Mouse (Mus musculus) layer of hippocampus, postnatal 36 days (tissue): ENCODE measurements around the gene Slfn14. TPM values are rescaled to one million over a fixed set of nuclear protein-coding genes. Genes with fewer than 3 reads are reported as not detected.
"Not testable (repeated sequence)": the region's sequence is repeated elsewhere in the genome, so short reads cannot be mapped to it uniquely, and the experiment has no call there.

Experiments used
- DNase-seq, 2 experiments: peaks; one replicate each; pipeline ENCODE4 v3.0.0; 2022
- total RNA-seq, 2 experiments: library from RNA; stranded (reverse); gene quantifications; 2 replicates each; pipeline ENCODE4 v1.2.3; 2021

Gene Slfn14
- total RNA-seq, 2 experiments from 2014 or later, result not detected

GRCm38 (mm10) chr11:83282084-83282483 is 4.4 kb downstream of the Slfn14 start:
- DNase-seq, result no peak

DNA sequence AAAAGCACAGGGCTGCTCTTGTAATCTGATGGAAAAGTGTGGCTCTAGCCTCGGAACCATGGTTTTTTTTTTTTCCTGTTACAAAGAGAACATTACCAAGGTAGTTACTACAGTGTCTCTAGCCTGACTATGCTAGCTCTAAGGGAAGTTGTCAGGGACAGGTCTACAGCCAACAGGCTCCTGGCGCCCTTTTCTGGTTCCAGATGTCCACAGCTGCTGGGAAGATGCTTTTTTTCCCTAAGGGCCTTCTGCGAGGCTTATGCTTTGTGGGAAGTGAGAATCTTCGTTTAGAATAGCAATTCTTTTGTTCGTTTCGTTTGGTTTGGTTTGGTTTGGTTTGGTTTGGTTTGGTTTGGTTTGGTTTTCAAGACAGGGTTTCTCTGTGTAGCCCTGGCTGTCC is 6.8 kb downstream of the Slfn14 start:
- no peak for DNase-seq

DNA sequence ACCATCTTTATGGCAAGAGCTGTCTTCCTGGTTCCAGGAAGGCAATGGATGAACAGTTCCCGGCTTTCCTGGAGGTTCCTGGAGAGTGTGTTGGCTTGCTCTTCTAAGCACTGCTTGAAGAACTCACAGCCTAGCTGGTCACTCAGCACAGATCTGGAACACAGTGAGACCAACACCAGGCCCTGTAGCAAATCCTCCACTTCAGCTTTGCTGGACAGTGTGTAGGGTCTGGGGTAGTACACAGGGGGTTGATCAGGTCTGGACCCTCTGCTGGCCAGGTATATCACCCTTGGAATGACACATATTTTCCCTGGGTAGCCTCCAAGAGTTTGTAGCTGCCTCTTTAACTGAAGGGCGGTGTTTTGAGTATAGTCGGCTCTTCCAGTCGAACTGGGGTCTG is 7.5 kb downstream of the Slfn14 start:
- no peak for DNase-seq

GRCm38 (mm10) chr11:83276251-83276650 is 10.3 kb downstream of the Slfn14 start:
- no peak for DNase-seq

DNA sequence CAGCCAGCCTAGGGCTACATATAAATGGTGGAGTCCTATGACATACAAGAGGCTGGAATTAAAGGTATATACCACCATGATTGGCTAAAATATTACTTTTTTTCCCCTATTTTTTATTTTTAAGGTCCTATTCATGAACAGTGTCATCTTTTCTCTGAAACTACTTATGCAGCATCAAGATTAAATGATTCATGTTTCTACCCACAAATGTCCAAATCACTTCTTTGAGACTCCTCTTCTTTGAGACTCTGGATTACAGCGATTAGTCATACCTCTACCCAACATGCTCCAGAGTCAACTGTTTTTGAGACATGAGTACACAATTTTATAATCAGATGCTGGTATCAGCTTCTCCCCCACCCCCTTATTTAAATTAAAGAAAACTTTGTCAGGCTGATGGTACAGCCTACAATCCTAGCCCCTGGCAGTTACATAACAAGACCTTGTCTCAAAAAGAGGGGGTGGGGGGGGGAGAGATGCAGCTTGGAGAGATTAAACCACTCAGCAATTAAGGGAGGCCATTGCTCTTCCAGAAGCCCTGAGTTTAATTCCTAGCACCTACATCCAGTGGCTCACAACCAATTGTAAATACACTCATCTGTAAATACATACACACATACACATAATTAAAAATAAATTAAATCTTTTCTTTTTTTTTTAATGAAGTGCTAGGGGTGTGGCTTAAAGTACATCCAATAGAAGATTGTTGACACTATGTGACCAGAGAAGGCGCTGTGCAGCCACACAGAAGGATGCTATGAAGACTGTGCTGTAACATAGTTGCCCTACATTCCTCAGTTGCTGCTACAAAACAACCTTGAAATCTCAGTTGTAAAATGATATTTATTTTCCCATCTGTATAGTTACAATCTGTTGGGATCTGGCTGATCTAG is 14.3 kb downstream of the Slfn14 start:
- no peak for DNase-seq

GRCm38 (mm10) chr11:83271151-83271950 is 15.2 kb downstream of the Slfn14 start:
- DNase-seq, result peak; percentile 72 to 78

GRCm38 (mm10) chr11:83270842-83271150 is 15.7 kb downstream of the Slfn14 start:
- no peak for DNase-seq

- DNase-seq, result no peak
Observed at GRCm38 (mm10) chr11:83263146-83263545, 23.4 kb downstream of the Slfn14 start.

GRCm38 (mm10) chr11:83262673-83263072 is 23.9 kb downstream of the Slfn14 start:
- DNase-seq, result no peak

DNA sequence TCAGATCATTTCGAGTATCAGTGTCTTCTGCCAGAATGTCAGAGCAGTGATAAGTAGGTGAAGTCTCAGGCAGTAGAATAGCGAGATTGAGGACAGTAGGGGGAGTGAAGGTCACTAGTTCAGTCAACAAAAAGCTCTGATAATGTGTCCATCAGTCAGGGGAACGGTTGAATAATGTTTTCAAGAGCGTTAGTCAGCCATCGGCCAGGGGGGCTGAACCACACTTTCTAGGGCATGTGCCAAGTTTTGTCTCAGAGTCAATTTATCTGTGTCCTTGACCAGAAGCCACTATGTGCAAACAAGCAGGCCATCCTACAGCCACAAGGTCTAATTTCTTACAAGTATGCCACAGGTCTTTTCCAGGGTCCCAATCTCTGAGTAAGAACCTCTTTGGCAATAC is 29.3 kb downstream of the Slfn14 start:
- not testable (repeated sequence) for DNase-seq

- DNase-seq, result no peak
Observed at GRCm38 (mm10) chr11:83239811-83240210, 46.7 kb downstream of the Slfn14 start.

DNA sequence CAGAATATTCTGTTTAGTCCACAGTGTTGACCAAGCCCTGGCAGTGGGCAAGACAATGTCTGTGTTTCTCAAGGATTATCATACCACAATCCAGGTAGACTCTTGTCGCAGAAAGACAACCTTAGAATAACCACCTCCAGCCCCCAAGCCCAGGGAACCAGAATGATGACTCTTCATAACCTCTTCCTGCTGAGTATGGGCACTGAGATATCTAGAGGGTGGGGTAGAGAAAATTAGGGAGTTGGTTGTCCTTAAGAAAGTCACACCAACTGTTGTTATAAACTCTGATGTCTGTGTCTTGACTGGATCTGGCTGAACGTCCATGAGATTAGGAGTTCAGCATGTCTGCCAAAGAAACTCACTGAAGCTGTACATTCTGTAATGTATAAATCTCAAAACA is 48.1 kb downstream of the Slfn14 start:
- no peak for DNase-seq

DNA sequence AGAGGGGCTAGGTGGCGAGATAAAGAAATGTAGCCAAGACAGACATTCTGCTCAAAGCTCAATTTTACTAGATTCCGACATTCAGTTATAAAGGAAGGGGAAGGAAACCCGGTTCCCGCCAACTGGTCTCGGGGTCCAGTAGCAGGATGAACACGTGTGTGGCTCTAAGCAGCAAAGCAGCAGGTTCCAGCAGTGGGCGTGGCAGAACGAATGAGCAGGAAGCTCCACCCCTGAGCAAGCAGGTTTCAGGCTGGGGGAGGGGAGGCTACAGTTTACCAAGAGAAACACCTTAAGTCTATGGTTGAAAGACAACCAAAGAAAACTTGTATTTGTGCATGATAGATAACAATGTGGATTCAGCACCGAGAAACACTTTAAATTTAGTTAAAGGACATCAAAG is 49.1 kb downstream of the Slfn14 start:
- not testable (repeated sequence) for DNase-seq

GRCm38 (mm10) chr11:83233621-83234020 is 52.9 kb downstream of the Slfn14 start:
- not testable (repeated sequence) for DNase-seq

DNA sequence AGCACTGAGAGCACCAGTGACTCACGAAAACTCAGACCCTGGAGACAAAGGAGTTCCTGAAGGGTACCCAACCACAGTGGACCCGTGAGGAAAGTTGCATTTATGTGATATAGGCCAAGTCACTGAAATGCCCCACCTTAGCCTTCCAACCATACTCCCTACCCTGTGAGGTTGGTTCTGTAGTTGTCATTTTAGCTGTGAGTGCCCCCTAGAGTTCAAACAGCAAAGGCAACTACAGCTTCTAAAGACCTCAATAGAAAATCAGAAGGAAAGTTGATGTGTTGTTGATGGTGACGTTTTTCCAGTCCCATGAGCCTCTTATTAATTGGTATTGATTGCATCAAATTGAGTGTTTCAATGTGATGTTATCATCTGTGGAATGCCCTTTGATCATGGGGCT is 55.6 kb downstream of the Slfn14 start:
- DNase-seq, result no peak

DNA sequence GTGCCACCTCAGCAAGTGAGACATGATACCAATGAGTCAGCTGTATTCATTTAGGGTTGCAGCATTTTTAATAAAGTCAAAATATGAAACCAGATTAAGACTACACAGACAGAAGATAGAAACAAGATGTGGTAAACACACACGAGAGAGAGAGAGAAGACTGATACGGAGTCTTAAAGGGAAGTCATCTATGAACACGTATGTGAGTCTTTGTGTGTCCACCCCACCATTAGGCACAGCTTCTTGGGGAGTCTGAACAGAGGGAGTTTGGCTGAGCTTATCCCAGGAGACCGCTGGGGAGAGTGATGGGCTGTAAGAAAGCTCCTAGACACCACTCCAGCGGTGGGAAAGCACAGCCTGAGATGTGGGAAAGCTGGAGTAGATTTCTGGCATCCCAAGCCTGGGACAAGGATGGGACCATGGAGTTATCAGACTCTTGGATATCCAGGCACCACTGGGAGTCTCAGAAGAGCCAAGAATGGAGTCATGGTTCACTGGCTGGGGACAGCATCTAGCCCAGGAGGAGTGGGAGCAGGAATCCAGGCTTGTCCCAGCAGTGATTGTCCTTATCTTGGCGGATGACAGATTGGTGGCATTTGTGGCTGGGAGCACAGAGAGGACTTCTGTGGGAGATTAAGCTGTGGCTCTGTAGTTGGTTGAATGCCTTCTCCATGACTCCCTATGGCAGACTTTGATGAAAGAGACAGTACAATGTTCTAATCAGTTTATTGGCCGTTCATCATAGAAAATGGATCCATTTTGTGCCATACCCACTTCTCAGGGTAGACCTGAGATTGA is 58.4 kb downstream of the Slfn14 start:
- no peak for DNase-seq

DNA sequence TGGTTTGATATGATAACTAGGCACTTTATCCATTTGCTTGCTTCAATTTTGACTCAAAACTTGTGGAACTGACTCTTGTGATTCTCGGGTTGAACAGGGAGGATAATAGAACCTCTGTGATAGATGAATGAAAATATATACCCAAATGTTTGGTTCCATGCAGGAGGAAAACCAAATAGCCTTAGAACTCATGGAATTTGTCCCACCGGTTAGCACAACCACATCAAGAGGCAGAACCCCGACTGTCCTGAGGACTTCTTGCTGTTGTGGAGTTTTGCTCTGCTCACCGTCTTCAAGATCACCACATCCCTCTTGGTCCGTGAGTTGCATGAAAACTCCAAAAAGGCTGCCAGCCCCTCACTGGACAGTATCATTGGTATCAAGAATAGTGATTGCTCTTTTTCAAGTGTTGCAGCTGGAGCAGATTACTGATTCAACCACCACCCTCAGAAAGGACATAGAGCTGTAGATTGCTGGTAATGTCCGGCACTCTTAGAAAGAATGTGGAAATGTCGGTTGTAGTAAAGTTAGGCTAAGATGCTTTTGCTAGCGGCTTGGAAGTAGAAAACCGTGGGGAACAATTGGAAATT is 61.1 kb downstream of the Slfn14 start:
- DNase-seq, result no peak

Other genes starting within 250 kb of the Slfn14 start
- under 1 TPM; 0.60 to 0.83 TPM for gene Slfn2, start 221.6 kb downstream of the Slfn14 start, total RNA-seq
- gene Slfn1, start 169.9 kb downstream of the Slfn14 start, total RNA-seq, result not detected
- under 1 TPM in 1 of 2 experiments, not detected in 1; 0.13 TPM for gene Slfn4, start 111.5 kb downstream of the Slfn14 start, total RNA-seq
- gene Slfn3, start 95.4 kb downstream of the Slfn14 start, total RNA-seq, result under 1 TPM; 0.38 to 0.45 TPM
- gene Ap2b1, start 12.3 kb upstream of the Slfn14 start, total RNA-seq, result 100 to 1,000 TPM; 329 to 361 TPM
- 1 to 10 TPM; 7.9 to 9.9 TPM for gene Pex12, start 15.9 kb upstream of the Slfn14 start, total RNA-seq
- 100 to 1,000 TPM; 223 to 227 TPM for gene Rasl10b, start 122.4 kb upstream of the Slfn14 start, total RNA-seq
- gene Gas2l2, start 142.7 kb upstream of the Slfn14 start, total RNA-seq, result under 1 TPM; 0.12 to 0.15 TPM
- gene 1700020L24Rik, start 151.0 kb upstream of the Slfn14 start, total RNA-seq, result not detected
- gene Mmp28, start 176.3 kb upstream of the Slfn14 start, total RNA-seq, result 1 to 10 TPM; 2.9 to 4.0 TPM
- 10 to 100 TPM; 75.0 to 77.4 TPM for gene Taf15, start 186.4 kb upstream of the Slfn14 start, total RNA-seq
- not detected for gene Heatr9, start 235.4 kb upstream of the Slfn14 start, total RNA-seq
- not detected for gene Ccl5, start 243.8 kb upstream of the Slfn14 start, total RNA-seq